ENCODE assay signal across 8 mouse cellular contexts in genomic region chr1:191575458-191576247, GRCm38 (mm10). TPM values are rescaled to one million over a fixed set of nuclear protein-coding genes. Genes with fewer than 3 reads are reported as not detected.
A peak's percentile ranks its signal among the peaks of the same experiment; 100 is the strongest.
DNase-seq lines count a peak whose midpoint lies in the region; ATAC-seq and TF ChIP-seq lines count a peak whose summit lies in the region.

Gene Dtl (minus strand): TSS chr1:191575544.
Gene Ints7 (plus strand): TSS chr1:191575636.

- CTCF ChIA-PET in Patski (lab: Charles Lee): interaction anchor here (0.6 to 4.0 kb wide), 37 partner anchors 10 to 389 kb away, joined by 3 to 47 read pairs (median 4); partner anchors contain the start of genes Nek2 and Tmem206

- H3K4me2 ChIP-seq in hindbrain, embryonic 13.5 days: peak within 1 kb of the TSS; percentile 94

- in situ Hi-C loops in Patski (cut with MboI; ENCODE audit: low pct_unique_long_range_greater_than_20kb): no loop called here

- H3K4me3 ChIP-seq in hindbrain, embryonic 13.5 days: peak within 1 kb of the TSS; percentile 70

- under 1% methylated on average over 64 of the region's 70 CpGs for WGBS in hindbrain, embryonic 13.5 days

- no peaks in the 10 kb centered on the region for H3K9me3 ChIP-seq in hindbrain, embryonic 13.5 days

- POLR2A ChIA-PET in Patski (lab: Charles Lee): interaction anchor here (1.9 kb wide), 1 partner anchor 242 kb away, joined by 9 read pairs; no protein-coding TSS in a partner anchor

- H3K36me3 ChIP-seq in hindbrain, embryonic 13.5 days: peaks cover 5% of the 10 kb centered on the region

- no peaks in the 10 kb centered on the region for H3K27me3 ChIP-seq in Patski
- H3K27me3 ChIP-seq in hindbrain, embryonic 13.5 days: no peaks in the 10 kb centered on the region

- H3K4me1 ChIP-seq in hindbrain, embryonic 13.5 days (replicated peaks): peaks cover 33% of the 10 kb centered on the region

- no peak for TF ChIP-seq CTCF in Patski (IDR thresholded peaks at IDR 0.05)

- DNase-seq in Patski (ENCODE audit: low read depth, low spot score): peak; percentile 93
- DNase-seq in cerebellum, postnatal 14 days: peak; percentile 99 to 100
- peak; percentile 98 to 99 for DNase-seq in frontal cortex, postnatal 14 days (ENCODE audit: low spot score in 2 of 2)
- peak; percentile 98 to 100 for DNase-seq in layer of hippocampus, postnatal 25 days (ENCODE audit: extremely low spot score in 1 of 2, low spot score in 1 of 2)
- peak; percentile 100 for DNase-seq in lung, postnatal 25 days (ENCODE audit: low spot score)
- peak; percentile 100 for DNase-seq in retina, embryonic 14.5 days (ENCODE audit: low spot score)
- peak; percentile 100 for DNase-seq in thymus, postnatal 4 days

- ATAC-seq in Patski: peak; percentile 95
- ATAC-seq in hindbrain, embryonic 13.5 days (ENCODE audit: low FRiP score): peak; percentile 99

- peak within 1 kb of the TSS; percentile 96 for H3K27ac ChIP-seq in hindbrain, embryonic 13.5 days

- H3K9ac ChIP-seq in hindbrain, embryonic 13.5 days: peak within 1 kb of the TSS; percentile 77

RNA-seq across cellular contexts. Expression of gene Dtl, which starts in this region (rescaled TPM):
- polyA plus RNA-seq in Patski (2021): 12.7 TPM
- polyA plus RNA-seq in hindbrain, embryonic 13.5 days (2015; fragmentation: Nextera tagmentation; extraction: Ambion mirVana): 11.4 TPM in 2 replicates
- total RNA-seq in layer of hippocampus, postnatal 25 days (2021): 1 to 10 TPM; 1.2 TPM

RNA-seq across cellular contexts. Expression of gene Ints7, which starts in this region (rescaled TPM):
- 25.7 TPM for polyA plus RNA-seq in Patski (2021)
- polyA plus RNA-seq in hindbrain, embryonic 13.5 days (2015; fragmentation: Nextera tagmentation; extraction: Ambion mirVana): 44.0 and 48.2 TPM in 2 replicates
- total RNA-seq in layer of hippocampus, postnatal 25 days (2021): 10 to 100 TPM; 24.0 to 25.4 TPM

Comparison
In these comparisons a context has a peak if more than half of its experiments do, and no peak if none do; other contexts are left out.
1. Peak in every context shown above with its lines: DNase-seq, ATAC-seq, H3K4me3 ChIP-seq and H3K27ac ChIP-seq.